Mouse (Mus musculus) ES-E14 (cell line): Measurements from ENCODE around the gene Cyp4a31.
"Not testable (repeated sequence)": the region's sequence is repeated elsewhere in the genome, so short reads cannot be mapped to it uniquely, and the experiment has no call there.

Source experiments
- CHD2 ChIP-seq: IDR thresholded peaks from 2 replicates; pipeline ENCODE4 v1.6.1; 2014; ENCODE audit warnings: mild to moderate bottlenecking, low read depth, low read length, inconsistent platforms
- HCFC1 ChIP-seq: IDR thresholded peaks from 2 replicates; pipeline ENCODE4 v1.6.1; 2012; ENCODE audit warnings: low read length, inconsistent platforms, borderline replicate concordance; ENCODE audit not compliant: insufficient read depth
- ZC3H11A ChIP-seq: IDR thresholded peaks from 2 replicates; pipeline ENCODE4 v1.6.1; 2012; ENCODE audit warnings: low read depth, mild to moderate bottlenecking, inconsistent platforms, low read length, borderline replicate concordance
- ZNF384 ChIP-seq: IDR thresholded peaks from 2 replicates; pipeline ENCODE4 v1.6.1; 2012; ENCODE audit warnings: low read depth, low read length, inconsistent platforms

- not testable (repeated sequence) for TF ChIP-seq HCFC1, ZNF384, ZC3H11A, CHD2
Observed at GRCm38 (mm10) chr4:115625560-115625959, 62.1 kb downstream of the Cyp4a31 start.
